Mouse (Mus musculus): ENCODE data around the gene Bcl3. TPM values are rescaled to one million over a fixed set of nuclear protein-coding genes. Genes with fewer than 3 reads are reported as not detected.
"Not testable (repeated sequence)": the region's sequence is repeated elsewhere in the genome, so short reads cannot be mapped to it uniquely, and the experiment has no call there.

Gene Bcl3
- polyA plus RNA-seq, 1 experiment from 2014 or later = 4.3 TPM

DNA sequence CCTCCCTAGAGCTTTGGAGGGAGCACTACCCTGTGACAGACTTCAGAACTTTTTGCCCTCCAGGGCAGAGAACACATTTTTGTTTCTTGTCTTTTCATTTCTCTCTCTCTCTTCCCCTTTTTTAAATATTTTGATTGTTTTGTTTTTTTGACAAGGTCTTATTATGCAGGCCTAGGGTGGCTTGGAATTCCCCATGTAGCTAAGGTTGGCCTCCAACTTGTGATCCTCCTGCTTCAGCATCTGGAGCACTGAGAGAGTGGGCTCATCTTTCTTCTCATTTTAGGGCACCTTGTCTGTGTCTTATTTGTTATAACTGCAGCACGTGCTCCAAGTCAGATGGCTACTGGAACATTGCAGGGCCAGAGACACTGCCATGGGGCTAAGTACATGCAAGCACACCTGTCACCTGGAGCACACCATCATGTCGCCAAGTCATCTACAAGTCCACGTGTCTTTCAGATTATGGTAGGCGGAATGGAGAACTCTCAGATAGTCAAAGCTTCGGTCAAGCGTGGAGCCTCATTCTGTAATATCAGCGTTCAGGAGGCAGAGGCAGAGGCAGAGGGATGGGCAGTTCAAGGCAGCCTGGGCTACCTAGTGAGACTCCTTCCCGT lies 16.1 kb downstream of the Bcl3 start:
- 77% methylated on average over 8 of the region's 8 CpGs for WGBS
- no peak overlapping the region for H3K4me2 ChIP-seq (ENCODE audit: low read depth, low read length)
- peaks cover 32% of the 10 kb centered on the region for H3K27me3 ChIP-seq (replicated peaks; ENCODE audit: control insufficient read depth, insufficient read depth, low read length)
- ATAC-seq (ENCODE audit: low read depth) = no peak
- H3K9me3 ChIP-seq (ENCODE audit: control insufficient read depth, low read length) = no peaks in the 10 kb centered on the region
- H3K36me3 ChIP-seq (ENCODE audit: control insufficient read depth, insufficient read depth, low read length) = no peaks in the 10 kb centered on the region
- no peak overlapping the region for H3K27ac ChIP-seq (replicated peaks; ENCODE audit: low read depth, low read length)
- H3K9ac ChIP-seq (ENCODE audit: low read depth, low read length) = no peak overlapping the region
- H3K4me3 ChIP-seq (ENCODE audit: low read depth, low read length) = no peak overlapping the region
- H3K4me1 ChIP-seq (ENCODE audit: control insufficient read depth, insufficient read depth, low read length) = peaks cover 5% of the 10 kb centered on the region
- DNase-seq (ENCODE audit: low spot score) = no peak

DNA sequence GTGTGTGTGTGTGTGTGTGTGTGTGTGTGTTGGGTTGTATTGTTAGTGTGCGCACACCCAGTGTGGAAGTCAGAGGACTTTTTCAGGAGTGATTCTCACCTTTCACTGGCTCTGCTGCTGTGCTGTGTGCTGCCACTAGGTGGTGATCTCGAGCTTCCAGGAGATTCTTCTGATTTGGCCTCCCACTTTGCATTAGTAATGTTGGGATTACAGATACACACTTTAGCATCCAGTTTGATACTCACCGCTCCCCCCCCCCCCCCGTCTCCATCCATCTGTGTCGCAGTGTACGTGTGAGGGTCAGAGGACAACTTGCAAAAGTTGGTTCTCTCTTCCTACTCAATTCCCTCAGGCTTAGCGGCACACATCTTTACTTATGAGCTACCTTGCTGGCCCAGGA lies 19.6 kb downstream of the Bcl3 start:
- no peak overlapping the region for H3K27ac ChIP-seq (replicated peaks; ENCODE audit: low read depth, low read length)
- ATAC-seq (ENCODE audit: low read depth) (0 out of 2 replicates have a peak, but pooled peaks have one; percentile 18), DNase-seq (ENCODE audit: low spot score) (peak; percentile 48)
- H3K4me3 ChIP-seq (ENCODE audit: low read depth, low read length) = no peak overlapping the region
- H3K4me2 ChIP-seq (ENCODE audit: low read depth, low read length) = no peak overlapping the region
- H3K27me3 ChIP-seq (replicated peaks; ENCODE audit: control insufficient read depth, insufficient read depth, low read length) = no peaks in the 10 kb centered on the region; the same call in 1 of the 2 replicates
- H3K4me1 ChIP-seq (ENCODE audit: control insufficient read depth, insufficient read depth, low read length) = no peaks in the 10 kb centered on the region
- H3K9me3 ChIP-seq (ENCODE audit: control insufficient read depth, low read length) = no peaks in the 10 kb centered on the region
- no peak overlapping the region for H3K9ac ChIP-seq (ENCODE audit: low read depth, low read length)
- H3K36me3 ChIP-seq (ENCODE audit: control insufficient read depth, insufficient read depth, low read length) = no peaks in the 10 kb centered on the region
- 17% methylated on average over 7 of the region's 7 CpGs for WGBS

DNA sequence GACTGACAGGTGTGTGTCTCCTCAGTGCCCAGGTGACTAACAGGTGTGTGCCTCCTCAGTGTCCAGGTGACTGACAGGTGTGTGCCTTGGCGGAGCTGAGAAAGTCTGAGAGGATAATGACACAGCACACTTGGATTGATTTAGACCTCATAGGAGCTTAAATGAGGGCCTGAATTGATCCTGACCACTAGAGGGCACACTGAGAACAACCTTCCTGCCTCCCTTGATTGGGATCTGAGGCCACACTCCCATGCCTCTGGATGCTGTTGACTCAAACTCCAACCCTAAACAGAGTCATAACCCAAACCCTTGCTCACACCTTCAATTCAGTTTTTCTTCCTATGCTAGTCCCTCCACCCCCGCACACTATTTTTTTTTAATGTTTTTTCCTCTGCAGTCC lies 21.8 kb downstream of the Bcl3 start:
- no peak overlapping the region for H3K4me3 ChIP-seq (ENCODE audit: low read depth, low read length)
- H3K9me3 ChIP-seq (ENCODE audit: control insufficient read depth, low read length) = no peaks in the 10 kb centered on the region
- 19% methylated on average over 2 of the region's 2 CpGs for WGBS
- no peak overlapping the region for H3K4me2 ChIP-seq (ENCODE audit: low read depth, low read length)
- ATAC-seq (ENCODE audit: low read depth) (no peak), DNase-seq (ENCODE audit: low spot score) (peak; percentile 72)
- no peak overlapping the region for H3K27ac ChIP-seq (replicated peaks; ENCODE audit: low read depth, low read length)
- H3K9ac ChIP-seq (ENCODE audit: low read depth, low read length) = no peak overlapping the region
- H3K36me3 ChIP-seq (ENCODE audit: control insufficient read depth, insufficient read depth, low read length) = no peaks in the 10 kb centered on the region
- H3K27me3 ChIP-seq (replicated peaks; ENCODE audit: control insufficient read depth, insufficient read depth, low read length) = peaks cover 19% of the 10 kb centered on the region
- H3K4me1 ChIP-seq (ENCODE audit: control insufficient read depth, insufficient read depth, low read length) = no peaks in the 10 kb centered on the region

DNA sequence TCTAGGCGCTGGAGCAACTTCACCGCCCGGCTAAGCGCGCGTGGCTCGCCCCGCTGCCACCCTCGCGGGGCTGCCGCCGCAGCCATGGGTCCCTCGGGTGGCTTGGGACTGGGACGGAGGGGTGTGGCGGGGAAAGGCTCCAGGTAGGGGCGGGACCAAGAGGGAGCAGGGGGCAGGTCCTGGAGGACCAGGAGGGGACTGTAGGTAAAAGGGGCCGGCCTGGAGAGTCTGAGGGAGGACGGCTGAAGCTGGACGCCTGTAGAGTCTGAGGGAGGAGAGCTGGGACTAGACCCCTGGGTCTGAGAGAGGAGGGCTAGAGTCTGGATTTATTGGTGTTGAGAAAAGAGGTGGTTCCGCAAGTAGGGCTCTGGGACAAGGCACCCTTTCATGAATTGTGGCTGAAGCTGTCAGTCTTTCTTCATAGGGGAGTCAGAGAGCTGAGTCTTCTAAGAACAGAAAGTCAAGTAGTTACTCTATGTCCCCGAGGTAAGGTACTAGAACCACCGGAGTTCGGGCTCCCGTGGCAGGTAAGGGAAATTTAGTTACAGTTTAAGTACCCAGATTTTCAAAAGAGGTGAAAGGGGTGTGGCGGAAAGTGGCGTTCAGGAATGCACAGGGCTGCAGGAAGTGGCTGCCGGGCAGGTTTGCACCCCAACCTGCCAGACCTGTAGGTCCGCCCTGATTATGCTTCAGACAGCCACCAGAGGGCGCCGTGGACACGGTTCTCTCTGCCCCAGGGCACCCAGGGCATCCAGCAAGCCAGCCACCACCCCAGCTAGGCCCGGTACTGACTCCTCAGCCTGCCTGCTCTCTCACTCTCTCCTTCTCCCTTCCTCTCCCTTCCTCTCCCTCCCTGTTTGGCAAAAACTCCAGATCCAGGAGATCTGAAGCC lies 25.6 kb downstream of the Bcl3 start, which contains the start of gene Cblc:
Gene Cblc (minus strand): TSS at position 113 of the 892 bp plus-strand sequence.
- Histone ChIP-seq H3K9me3 (ENCODE audit: control insufficient read depth, low read length) (no peaks in the 10 kb centered on the region), H3K9ac (ENCODE audit: low read depth, low read length) (peak within 1 kb of the TSS; percentile 50), H3K4me3 (ENCODE audit: low read depth, low read length) (peak within 1 kb of the TSS; percentile 34), H3K36me3 (ENCODE audit: control insufficient read depth, insufficient read depth, low read length) (no peaks in the 10 kb centered on the region), H3K4me2 (ENCODE audit: low read depth, low read length) (peak within 1 kb of the TSS; percentile 47), H3K4me1 (ENCODE audit: control insufficient read depth, insufficient read depth, low read length) (no peaks in the 10 kb centered on the region), H3K27me3 (replicated peaks; ENCODE audit: control insufficient read depth, insufficient read depth, low read length) (peaks cover 25% of the 10 kb centered on the region), H3K27ac (replicated peaks; ENCODE audit: low read depth, low read length) (peak within 1 kb of the TSS; percentile 35)
- DNase-seq (ENCODE audit: low spot score) (peak; percentile 79), ATAC-seq (ENCODE audit: low read depth) (peak; percentile 90)
- 2% methylated on average over 32 of the region's 32 CpGs for WGBS

DNA sequence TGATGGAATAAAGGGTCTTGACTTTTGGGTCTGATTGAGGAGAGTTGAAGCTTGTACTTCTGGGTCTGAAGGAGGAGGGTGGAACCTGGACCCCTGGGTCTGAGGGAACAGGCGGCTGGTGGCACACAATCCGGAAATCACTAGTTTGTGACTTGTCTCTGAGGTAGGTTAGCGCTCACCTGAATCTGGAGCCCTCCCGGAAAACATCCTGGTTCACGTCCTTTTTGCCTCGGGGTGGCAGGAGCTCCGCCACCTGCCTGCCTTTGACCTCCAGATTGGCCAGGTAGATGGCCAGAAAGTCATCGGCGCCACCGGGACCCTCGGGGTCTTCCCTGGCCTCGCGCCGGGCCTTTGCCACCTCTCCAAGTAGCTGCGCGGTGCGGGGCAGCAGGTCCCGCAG lies 26.3 kb downstream of the Bcl3 start:
- WGBS = 3% methylated on average over 11 of the region's 18 CpGs
- no peak for DNase-seq (ENCODE audit: low spot score)
- peak overlapping the region; percentile 47 for H3K4me2 ChIP-seq (ENCODE audit: low read depth, low read length)
- H3K27me3 ChIP-seq (replicated peaks; ENCODE audit: control insufficient read depth, insufficient read depth, low read length) = peaks cover 25% of the 10 kb centered on the region
- H3K9me3 ChIP-seq (ENCODE audit: control insufficient read depth, low read length) = no peaks in the 10 kb centered on the region
- H3K27ac ChIP-seq (replicated peaks; ENCODE audit: low read depth, low read length) = no peak overlapping the region
- peak overlapping the region; percentile 50 for H3K9ac ChIP-seq (ENCODE audit: low read depth, low read length)
- H3K4me1 ChIP-seq (ENCODE audit: control insufficient read depth, insufficient read depth, low read length) = no peaks in the 10 kb centered on the region
- H3K4me3 ChIP-seq (ENCODE audit: low read depth, low read length) = peak overlapping the region; percentile 34
- no peaks in the 10 kb centered on the region for H3K36me3 ChIP-seq (ENCODE audit: control insufficient read depth, insufficient read depth, low read length)
- ATAC-seq (ENCODE audit: low read depth) = no peak

DNA sequence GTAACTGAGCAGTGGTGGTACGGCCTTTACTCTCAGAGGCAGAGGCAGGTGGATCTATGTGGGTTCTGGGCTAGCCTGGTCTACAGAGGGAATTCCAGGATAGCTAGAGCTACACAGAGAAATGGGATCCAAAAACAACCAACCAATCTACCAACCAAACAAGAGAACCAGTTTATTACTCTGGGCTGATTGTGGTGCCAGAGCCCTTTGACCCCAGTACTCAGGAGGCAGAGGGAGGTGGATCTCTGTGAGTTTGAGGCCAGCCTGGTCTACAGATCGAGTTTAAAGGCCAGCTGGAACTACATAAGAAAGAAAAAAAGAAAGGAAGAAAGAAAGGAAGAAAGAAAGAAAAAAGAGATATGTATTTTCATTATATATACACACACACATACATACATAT lies 27.3 kb downstream of the Bcl3 start:
- no peaks in the 10 kb centered on the region for H3K9me3 ChIP-seq (ENCODE audit: control insufficient read depth, low read length)
- no peak overlapping the region for H3K4me2 ChIP-seq (ENCODE audit: low read depth, low read length)
- ATAC-seq (ENCODE audit: low read depth) (no peak), DNase-seq (ENCODE audit: low spot score) (no peak)
- no peak overlapping the region for H3K9ac ChIP-seq (ENCODE audit: low read depth, low read length)
- H3K36me3 ChIP-seq (ENCODE audit: control insufficient read depth, insufficient read depth, low read length) = no peaks in the 10 kb centered on the region
- no peaks in the 10 kb centered on the region for H3K4me1 ChIP-seq (ENCODE audit: control insufficient read depth, insufficient read depth, low read length)
- WGBS = 70% methylated on average over 2 of the region's 2 CpGs
- H3K27ac ChIP-seq (replicated peaks; ENCODE audit: low read depth, low read length) = no peak overlapping the region
- H3K4me3 ChIP-seq (ENCODE audit: low read depth, low read length) = no peak overlapping the region
- peaks cover 25% of the 10 kb centered on the region for H3K27me3 ChIP-seq (replicated peaks; ENCODE audit: control insufficient read depth, insufficient read depth, low read length)

DNA sequence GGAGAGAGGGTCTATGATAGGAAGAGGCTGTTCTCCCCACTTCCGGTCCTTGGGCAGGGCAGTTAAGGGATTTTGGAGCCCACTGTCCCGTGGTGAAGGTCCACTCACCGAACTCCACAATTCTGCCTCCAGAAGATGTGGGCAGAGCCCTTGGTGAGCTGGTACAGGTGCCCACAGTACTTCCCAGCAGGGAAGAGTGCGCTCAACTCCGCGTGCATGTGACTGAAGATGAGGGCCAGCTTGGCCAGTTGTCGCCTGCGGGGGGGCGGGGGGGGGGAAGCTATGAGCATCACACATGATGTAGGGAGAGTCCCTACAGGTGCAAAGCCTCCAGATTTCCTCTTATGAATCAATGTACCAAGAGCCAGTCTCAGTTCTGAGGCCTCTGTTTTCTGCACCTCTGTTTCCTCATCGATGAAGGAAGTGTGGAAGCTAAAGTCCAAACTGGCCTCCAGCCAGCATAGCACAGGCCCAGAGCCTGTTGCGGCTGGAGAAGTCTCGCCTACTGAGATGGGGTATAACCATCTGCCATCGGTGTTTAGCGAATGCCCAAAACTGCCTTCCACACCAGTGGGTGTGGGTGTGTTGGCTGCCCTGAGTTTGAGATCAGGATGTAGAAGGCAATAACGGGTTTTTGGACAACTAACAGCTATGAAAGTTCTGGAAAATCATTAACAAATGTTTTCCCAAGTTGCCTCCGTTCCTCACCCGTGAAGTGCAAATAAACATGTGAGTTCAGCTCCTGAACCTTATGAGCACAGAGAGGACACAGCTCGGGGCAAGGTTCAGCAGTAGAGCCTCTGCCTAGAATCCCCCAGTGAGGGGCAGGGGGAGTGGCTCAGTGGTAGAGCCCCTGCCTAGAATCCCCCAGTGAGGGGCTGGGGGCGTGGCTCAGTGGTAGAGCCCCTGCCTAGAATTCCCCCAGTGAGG lies 29.6 kb downstream of the Bcl3 start:
- 85% methylated on average over 17 of the region's 19 CpGs for WGBS
- peaks cover 25% of the 10 kb centered on the region for H3K27me3 ChIP-seq (replicated peaks; ENCODE audit: control insufficient read depth, insufficient read depth, low read length)

DNA sequence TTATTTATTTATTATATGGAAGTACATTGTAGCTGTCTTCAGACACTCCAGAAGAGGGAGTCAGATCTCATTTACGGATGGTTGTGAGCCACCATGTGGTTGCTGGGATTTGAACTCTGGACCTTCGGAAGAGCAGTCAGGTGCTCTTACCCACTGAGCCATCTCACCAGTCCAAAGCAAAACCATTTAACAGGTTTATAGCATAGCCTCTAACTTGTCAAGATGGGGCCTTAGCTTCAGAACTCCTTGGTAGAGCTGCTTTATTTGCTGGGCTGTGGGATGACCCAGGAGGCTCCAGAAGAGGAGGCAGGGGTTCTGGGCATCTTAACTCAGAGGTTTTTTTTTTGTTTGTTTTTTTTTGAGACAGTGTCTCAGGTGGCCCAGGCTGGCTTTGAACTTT lies 31.1 kb downstream of the Bcl3 start:
- not testable (repeated sequence) for H3K4me1 ChIP-seq (ENCODE audit: control insufficient read depth, insufficient read depth, low read length); H3K36me3 ChIP-seq (ENCODE audit: control insufficient read depth, insufficient read depth, low read length); H3K9ac ChIP-seq (ENCODE audit: low read depth, low read length); H3K9me3 ChIP-seq (ENCODE audit: control insufficient read depth, low read length); H3K4me2 ChIP-seq (ENCODE audit: low read depth, low read length); ATAC-seq (ENCODE audit: low read depth); H3K27ac ChIP-seq (replicated peaks; ENCODE audit: low read depth, low read length); H3K4me3 ChIP-seq (ENCODE audit: low read depth, low read length); DNase-seq (ENCODE audit: low spot score)
- peaks cover 14% of the 10 kb centered on the region for H3K27me3 ChIP-seq (replicated peaks; ENCODE audit: control insufficient read depth, insufficient read depth, low read length)
- 82% methylated on average over 2 of the region's 2 CpGs for WGBS

More for the DNA sequence above, 29.6 kb downstream of the Bcl3 start:
- H3K4me2 ChIP-seq (ENCODE audit: low read depth, low read length) = no peak overlapping the region
- no peaks in the 10 kb centered on the region for H3K36me3 ChIP-seq (ENCODE audit: control insufficient read depth, insufficient read depth, low read length)
- no peak overlapping the region for H3K9ac ChIP-seq (ENCODE audit: low read depth, low read length)
- ATAC-seq (ENCODE audit: low read depth) = no peak
- no peaks in the 10 kb centered on the region for H3K4me1 ChIP-seq (ENCODE audit: control insufficient read depth, insufficient read depth, low read length)
- no peak overlapping the region for H3K4me3 ChIP-seq (ENCODE audit: low read depth, low read length)
- DNase-seq (ENCODE audit: low spot score) = no peak
- H3K27ac ChIP-seq (replicated peaks; ENCODE audit: low read depth, low read length) = no peak overlapping the region
- H3K9me3 ChIP-seq (ENCODE audit: control insufficient read depth, low read length) = no peaks in the 10 kb centered on the region
